Mouse (Mus musculus): ENCODE data around the gene Npl. TPM values are rescaled to one million over a fixed set of nuclear protein-coding genes. Genes with fewer than 3 reads are reported as not detected.
A peak's percentile ranks its signal among the peaks of the same experiment; 100 is the strongest.
"Not testable (repeated sequence)": the region's sequence is repeated elsewhere in the genome, so short reads cannot be mapped to it uniquely, and the experiment has no call there.

Npl gene
- polyA plus RNA-seq, 1 experiment from 2014 or later: 8.0 TPM

DNA sequence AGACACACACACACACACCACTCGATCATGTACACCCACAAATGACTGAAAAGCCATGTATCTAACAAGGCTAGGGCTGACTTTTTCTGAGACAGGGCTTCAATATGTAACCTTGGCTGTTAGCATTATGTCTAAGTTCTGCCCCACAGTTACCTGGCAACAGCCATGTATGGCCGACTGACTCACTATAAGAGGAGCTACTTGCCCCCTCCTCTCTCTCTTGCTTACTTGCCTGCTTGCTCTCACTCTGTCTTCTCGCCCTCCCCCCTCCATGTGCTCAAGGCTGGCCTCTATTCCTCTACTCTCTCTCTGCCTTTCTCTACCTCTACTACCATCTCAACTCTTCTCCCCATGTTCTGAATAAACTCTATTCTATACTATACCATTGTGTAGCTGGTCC is 9.1 kb downstream of the Npl start:
- no peak overlapping the region for H3K4me3 ChIP-seq (replicated peaks)
- H3K4me2 ChIP-seq: no peak overlapping the region
- no peaks in the 10 kb centered on the region for H3K36me3 ChIP-seq
- H3K4me1 ChIP-seq (replicated peaks): peaks cover 12% of the 10 kb centered on the region
- ATAC-seq (ENCODE audit: low read depth) (no peak), DNase-seq (no peak)
- no peaks in the 10 kb centered on the region for H3K27me3 ChIP-seq
- 47% methylated on average over 3 of the region's 3 CpGs for WGBS (ENCODE audit: insufficient replicate concordance)
- H3K9ac ChIP-seq: no peak overlapping the region
- H3K27ac ChIP-seq: no peak overlapping the region
- H3K9me3 ChIP-seq (replicated peaks): no peaks in the 10 kb centered on the region

GRCm38 (mm10) chr1:153539739-153540333 is 10.0 kb downstream of the Npl start:
- DNase-seq: no peak
- Histone ChIP-seq H3K9ac (no peak overlapping the region), H3K4me1 (replicated peaks) (peaks cover 12% of the 10 kb centered on the region), H3K27me3 (no peaks in the 10 kb centered on the region), H3K4me3 (replicated peaks) (no peak overlapping the region), H3K27ac (no peak overlapping the region), H3K4me2 (no peak overlapping the region), H3K36me3 (no peaks in the 10 kb centered on the region), H3K9me3 (replicated peaks) (no peaks in the 10 kb centered on the region)
- no peak for ATAC-seq (ENCODE audit: low read depth)
- 74% methylated on average over 9 of the region's 9 CpGs for WGBS (ENCODE audit: insufficient replicate concordance)

DNA sequence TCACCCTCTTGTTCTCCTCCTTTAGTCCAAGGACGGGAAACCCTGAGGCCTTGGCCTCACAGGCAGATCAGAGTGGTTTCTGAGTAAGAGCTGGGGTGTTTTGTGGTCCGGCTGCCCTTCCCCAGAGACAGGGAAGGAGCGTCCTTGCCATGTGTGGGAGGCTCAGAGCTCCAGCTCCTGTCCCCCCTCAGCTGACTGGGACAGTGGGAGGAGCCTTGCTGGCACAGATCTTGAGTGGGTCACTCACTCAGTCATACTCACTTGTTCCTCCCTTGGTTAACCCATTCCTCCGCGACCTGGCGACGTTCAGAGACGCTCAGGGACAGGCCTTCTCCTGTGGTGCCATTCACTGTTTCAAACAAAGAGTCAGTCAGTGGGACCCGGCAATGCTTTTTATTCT is 14.2 kb downstream of the Npl start:
- Histone ChIP-seq H3K4me2 (no peak overlapping the region), H3K9me3 (replicated peaks) (no peaks in the 10 kb centered on the region), H3K9ac (no peak overlapping the region), H3K36me3 (no peaks in the 10 kb centered on the region), H3K27me3 (no peaks in the 10 kb centered on the region), H3K4me3 (replicated peaks) (no peak overlapping the region), H3K27ac (no peak overlapping the region), H3K4me1 (replicated peaks) (peaks cover 7% of the 10 kb centered on the region; the same call in 1 of the 2 replicates)
- WGBS (ENCODE audit: insufficient replicate concordance): 65% methylated on average over 9 of the region's 9 CpGs
- DNase-seq (no peak), ATAC-seq (ENCODE audit: low read depth) (no peak)

- ATAC-seq (ENCODE audit: low read depth); H3K9ac ChIP-seq: not testable (repeated sequence)
- 70% methylated on average over 3 of the region's 3 CpGs for WGBS (ENCODE audit: insufficient replicate concordance)
These were observed 16.9 kb downstream of the Npl start for GRCm38 (mm10) chr1:153532896-153533295.

GRCm38 (mm10) chr1:153532234-153532841 is 17.5 kb downstream of the Npl start:
- Histone ChIP-seq H3K27ac (no peak overlapping the region), H3K27me3 (no peaks in the 10 kb centered on the region), H3K4me3 (replicated peaks) (no peak overlapping the region), H3K4me2 (peak overlapping the region; percentile 39), H3K4me1 (replicated peaks) (peaks cover 7% of the 10 kb centered on the region; the same call in 1 of the 2 replicates), H3K36me3 (no peaks in the 10 kb centered on the region), H3K9ac (no peak overlapping the region), H3K9me3 (replicated peaks) (no peaks in the 10 kb centered on the region)
- DNase-seq: no peak
- WGBS (ENCODE audit: insufficient replicate concordance): 15% methylated on average over 12 of the region's 12 CpGs
- ATAC-seq (ENCODE audit: low read depth): no peak

More at GRCm38 (mm10) chr1:153532896-153533295, 16.9 kb downstream of the Npl start:
- H3K27ac ChIP-seq; H3K4me2 ChIP-seq; DNase-seq; H3K4me3 ChIP-seq (replicated peaks); H3K4me1 ChIP-seq (replicated peaks); H3K36me3 ChIP-seq; H3K9me3 ChIP-seq (replicated peaks); H3K27me3 ChIP-seq: not testable (repeated sequence)

GRCm38 (mm10) chr1:153531677-153532233 is 18.1 kb downstream of the Npl start:
- no peaks in the 10 kb centered on the region for H3K9me3 ChIP-seq (replicated peaks)
- DNase-seq: no peak
- H3K4me2 ChIP-seq: peak overlapping the region; percentile 39; the same call in 1 of the 2 replicates
- no peak overlapping the region for H3K27ac ChIP-seq
- no peak overlapping the region for H3K9ac ChIP-seq
- ATAC-seq (ENCODE audit: low read depth): no peak
- H3K4me1 ChIP-seq (replicated peaks): peaks cover 7% of the 10 kb centered on the region; the same call in 1 of the 2 replicates
- WGBS (ENCODE audit: insufficient replicate concordance): 28% methylated on average over 9 of the region's 9 CpGs
- H3K36me3 ChIP-seq: no peaks in the 10 kb centered on the region
- no peaks in the 10 kb centered on the region for H3K27me3 ChIP-seq
- no peak overlapping the region for H3K4me3 ChIP-seq (replicated peaks)

GRCm38 (mm10) chr1:153522116-153522515 is 27.7 kb downstream of the Npl start:
- DNase-seq (no peak), ATAC-seq (ENCODE audit: low read depth) (no peak)
- 60% methylated on average over 3 of the region's 3 CpGs for WGBS (ENCODE audit: insufficient replicate concordance)
- no peak overlapping the region for H3K9ac ChIP-seq
- H3K9me3 ChIP-seq (replicated peaks): no peaks in the 10 kb centered on the region
- no peak overlapping the region for H3K27ac ChIP-seq
- H3K4me1 ChIP-seq (replicated peaks): no peaks in the 10 kb centered on the region
- no peaks in the 10 kb centered on the region for H3K36me3 ChIP-seq
- no peaks in the 10 kb centered on the region for H3K27me3 ChIP-seq
- no peak overlapping the region for H3K4me3 ChIP-seq (replicated peaks)
- H3K4me2 ChIP-seq: no peak overlapping the region

DNA sequence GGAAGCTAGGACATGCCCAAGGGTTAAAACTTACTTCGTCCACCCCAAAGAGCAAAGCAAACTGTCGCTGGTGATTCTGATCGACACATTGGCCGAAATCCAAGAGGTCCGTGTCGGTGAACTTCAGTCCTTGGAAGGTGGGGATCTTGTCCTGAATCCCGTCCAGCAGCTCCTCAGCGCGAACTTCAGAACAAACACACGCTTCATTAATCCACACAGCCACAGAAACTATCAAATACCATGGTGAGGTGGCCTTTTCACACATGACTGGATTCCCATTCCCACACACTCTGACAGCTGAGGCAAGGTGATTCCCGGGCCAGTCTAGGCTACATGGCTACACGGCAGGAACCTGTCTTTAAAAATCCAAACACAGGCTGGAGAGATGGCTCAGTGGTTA is 34.5 kb downstream of the Npl start:
- Histone ChIP-seq H3K27me3 (no peaks in the 10 kb centered on the region), H3K9ac (no peak overlapping the region), H3K27ac (no peak overlapping the region), H3K36me3 (no peaks in the 10 kb centered on the region), H3K4me3 (replicated peaks) (no peak overlapping the region), H3K9me3 (replicated peaks) (no peaks in the 10 kb centered on the region), H3K4me2 (no peak overlapping the region), H3K4me1 (replicated peaks) (no peaks in the 10 kb centered on the region)
- 64% methylated on average over 12 of the region's 12 CpGs for WGBS (ENCODE audit: insufficient replicate concordance)
- no peak for ATAC-seq (ENCODE audit: low read depth)
- DNase-seq: no peak

- 56% methylated on average over 2 of the region's 2 CpGs for WGBS (ENCODE audit: insufficient replicate concordance)
- H3K9me3 ChIP-seq (replicated peaks): no peaks in the 10 kb centered on the region
These were observed 39.4 kb downstream of the Npl start for GRCm38 (mm10) chr1:153510330-153511009.

GRCm38 (mm10) chr1:153509569-153509968 is 40.3 kb downstream of the Npl start:
- not testable (repeated sequence) for H3K4me1 ChIP-seq (replicated peaks); H3K36me3 ChIP-seq; H3K27ac ChIP-seq; DNase-seq; H3K27me3 ChIP-seq; H3K9ac ChIP-seq; H3K4me2 ChIP-seq; H3K4me3 ChIP-seq (replicated peaks); H3K9me3 ChIP-seq (replicated peaks); ATAC-seq (ENCODE audit: low read depth)
- 65% methylated on average over 8 of the region's 8 CpGs for whole genome bisulfite sequencing (ENCODE audit: insufficient replicate concordance)

More at GRCm38 (mm10) chr1:153510330-153511009, 39.4 kb downstream of the Npl start:
- Histone ChIP-seq H3K36me3 (no peaks in the 10 kb centered on the region), H3K4me3 (replicated peaks) (no peak overlapping the region), H3K4me1 (replicated peaks) (no peaks in the 10 kb centered on the region), H3K27me3 (no peaks in the 10 kb centered on the region), H3K9ac (no peak overlapping the region), H3K27ac (no peak overlapping the region), H3K4me2 (no peak overlapping the region)
- no peak for ATAC-seq (ENCODE audit: low read depth)
- DNase-seq: no peak

GRCm38 (mm10) chr1:153509012-153509411 is 40.8 kb downstream of the Npl start:
- 64% methylated on average over 6 of the region's 6 CpGs for whole genome bisulfite sequencing (ENCODE audit: insufficient replicate concordance)
- H3K4me3 ChIP-seq (replicated peaks): no peak overlapping the region

More at GRCm38 (mm10) chr1:153509012-153509411, 40.8 kb downstream of the Npl start:
- no peak for ATAC-seq (ENCODE audit: low read depth)
- Histone ChIP-seq H3K4me1 (replicated peaks) (no peaks in the 10 kb centered on the region), H3K9ac (no peak overlapping the region), H3K27ac (no peak overlapping the region), H3K27me3 (no peaks in the 10 kb centered on the region), H3K9me3 (replicated peaks) (no peaks in the 10 kb centered on the region), H3K4me2 (no peak overlapping the region), H3K36me3 (no peaks in the 10 kb centered on the region)
- no peak for DNase-seq
